Mouse (Mus musculus): ENCODE measurements around the gene Txndc8.

DNA sequence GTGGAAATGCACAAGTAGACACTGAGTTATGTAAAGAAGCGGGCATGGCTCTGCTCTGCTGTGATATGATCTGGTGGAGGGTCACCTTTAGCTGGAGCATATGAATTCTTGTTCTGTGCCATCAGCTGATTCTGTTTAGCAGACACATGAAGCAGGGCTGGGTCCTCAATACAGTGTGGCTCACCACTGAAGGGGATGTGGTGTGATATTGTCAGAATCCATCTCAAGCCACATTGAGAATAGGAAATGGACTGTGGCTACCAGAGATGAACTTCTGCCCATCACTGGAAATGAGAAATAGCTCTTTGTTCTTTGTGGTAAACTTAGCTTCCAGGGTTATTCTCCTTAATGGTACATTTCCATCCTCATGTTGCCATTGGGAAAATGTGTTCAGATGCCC lies 17.5 kb downstream of the Txndc8 start:
- TF ChIP-seq CTCF (IDR thresholded peaks at IDR 0.05; ENCODE audit: borderline replicate concordance, insufficient read depth, low read depth, low read length) = no peak
- TF ChIP-seq POLR2A (IDR thresholded peaks at IDR 0.05; ENCODE audit: borderline replicate concordance, insufficient read depth, low read length) = no peak
